Mouse (Mus musculus) kidney, postnatal 0 days (tissue): ENCODE data around the gene Ryr3. TPM values are rescaled to one million over a fixed set of nuclear protein-coding genes. Genes with fewer than 3 reads are reported as not detected.

ENCODE experiments used
- ATAC-seq: fragments of 200-750 bp; cut with Nextera tagmentation; replicated peaks from 2 replicates; pipeline ENCODE4 v1.8.0; 2017; ENCODE audit warnings: low read depth, moderate number of reproducible peaks, moderate TSS enrichment, moderate library complexity; ENCODE audit not compliant: low FRiP score
- DNase-seq: peaks from one replicate; pipeline ENCODE4 v3.0.0-alpha.2; 2016; ENCODE audit warnings: low spot score
- H3K27ac ChIP-seq: fragments of 300-500 bp; sonication (generic); 2 replicates; pipeline ENCODE4 v1.5.1; 2014; ENCODE audit warnings: mild to moderate bottlenecking
- H3K27me3 ChIP-seq: fragments of 300-500 bp; sonication (generic); 2 replicates; pipeline ENCODE4 v1.6.1; 2014; ENCODE audit warnings: low read length, mixed read lengths; ENCODE audit not compliant: insufficient read depth
- H3K36me3 ChIP-seq: fragments of 300-500 bp; sonication (generic); 2 replicates; pipeline ENCODE4 v1.6.1; 2014; ENCODE audit warnings: low read length, mixed read lengths; ENCODE audit not compliant: insufficient read depth
- H3K4me1 ChIP-seq: fragments of 300-500 bp; sonication (generic); replicated peaks from 2 replicates; pipeline ENCODE4 v1.6.1; 2014; ENCODE audit warnings: antibody characterized with exemption, low read length, mixed read lengths; ENCODE audit not compliant: insufficient read depth
- H3K4me2 ChIP-seq: fragments of 300-500 bp; sonication (generic); 2 replicates; pipeline ENCODE4 v1.6.1; 2014; ENCODE audit warnings: mild to moderate bottlenecking, low read length, moderate library complexity, mixed read lengths
- H3K4me3 ChIP-seq: fragments of 300-500 bp; sonication (generic); replicated peaks from 2 replicates; pipeline ENCODE4 v1.5.1; 2014; ENCODE audit warnings: low read depth, low read length
- H3K9ac ChIP-seq: fragments of 300-500 bp; sonication (generic); 2 replicates; pipeline ENCODE4 v1.6.1; 2014; ENCODE audit warnings: low read depth, low read length
- H3K9me3 ChIP-seq: fragments of 300-500 bp; sonication (generic); replicated peaks from 2 replicates; pipeline ENCODE4 v1.6.1; 2016; ENCODE audit warnings: low read length, inconsistent platforms, mixed read lengths
- CTCF ChIP-seq: IDR thresholded peaks from 2 replicates; pipeline ENCODE4 v1.5.1; 2016; ENCODE audit warnings: antibody characterized with exemption, low read depth, mild to moderate bottlenecking, moderate library complexity
- WGBS: fragments of 180-500 bp; shearing (Covaris S2); extraction: QIAGEN DNeasy Blood & Tissue Kit; methylation state at CpG from one replicate; pipeline ENCODE4 v1.1.7; 2014; 5-methylcytosine and 5-hydroxymethylcytosine counted together
- polyA plus RNA-seq: library from polyadenylated mRNA; unstranded; fragments of >200 nt; fragmentation: Nextera tagmentation; extraction: Ambion mirVana; gene quantifications from 2 replicates; pipeline ENCODE4 v1.2.1, GENCODE M21; 2015

The Ryr3 gene
- polyA plus RNA-seq, 1 experiment from 2014 or later, result 0.22 TPM

GRCm38 (mm10) chr2:112822721-112823120, 394.2 kb downstream of the Ryr3 start:
- TF ChIP-seq CTCF, result peak; percentile 53; the same call in 1 of the 2 replicates
- no peaks in the 10 kb centered on the region for H3K36me3 ChIP-seq
- H3K4me3 ChIP-seq, result no peak overlapping the region
- peak; percentile 37 for DNase-seq
- no peak overlapping the region for H3K9ac ChIP-seq
- WGBS, result 28% methylated on average over 3 of the region's 3 CpGs
- H3K9me3 ChIP-seq, result no peaks in the 10 kb centered on the region
- no peak overlapping the region for H3K27ac ChIP-seq
- no peaks in the 10 kb centered on the region for H3K4me1 ChIP-seq
- H3K4me2 ChIP-seq, result no peak overlapping the region
- no peaks in the 10 kb centered on the region for H3K27me3 ChIP-seq
- no peak for ATAC-seq

- no peak overlapping the region for H3K4me3 ChIP-seq
- no peaks in the 10 kb centered on the region for H3K9me3 ChIP-seq
- no peak overlapping the region for H3K27ac ChIP-seq
- H3K27me3 ChIP-seq, result no peaks in the 10 kb centered on the region
- H3K4me1 ChIP-seq, result no peaks in the 10 kb centered on the region
- DNase-seq (no peak), ATAC-seq (no peak)
- no peak overlapping the region for H3K4me2 ChIP-seq
- H3K9ac ChIP-seq, result no peak overlapping the region
- no peaks in the 10 kb centered on the region for H3K36me3 ChIP-seq
- WGBS, result 45% methylated on average over 2 of the region's 2 CpGs
- no peak for TF ChIP-seq CTCF
These were observed 397.8 kb downstream of the Ryr3 start for GRCm38 (mm10) chr2:112819059-112819458.

- TF ChIP-seq CTCF, result no peak
- H3K9me3 ChIP-seq, result no peaks in the 10 kb centered on the region
- no peak overlapping the region for H3K4me2 ChIP-seq
- no peaks in the 10 kb centered on the region for H3K4me1 ChIP-seq
- H3K9ac ChIP-seq, result no peak overlapping the region
- H3K4me3 ChIP-seq, result no peak overlapping the region
- ATAC-seq (no peak), DNase-seq (peak; percentile 20)
- no peak overlapping the region for H3K27ac ChIP-seq
- no peaks in the 10 kb centered on the region for H3K36me3 ChIP-seq
- no peaks in the 10 kb centered on the region for H3K27me3 ChIP-seq
- WGBS, result 11% methylated on average over 3 of the region's 3 CpGs
These were observed 399.9 kb downstream of the Ryr3 start for GRCm38 (mm10) chr2:112816976-112817375.

GRCm38 (mm10) chr2:112815960-112816359, 400.9 kb downstream of the Ryr3 start:
- H3K27me3 ChIP-seq, result no peaks in the 10 kb centered on the region
- H3K9ac ChIP-seq, result no peak overlapping the region
- 75% methylated on average over 3 of the region's 3 CpGs for WGBS
- DNase-seq (no peak), ATAC-seq (no peak)
- H3K27ac ChIP-seq, result no peak overlapping the region
- no peak overlapping the region for H3K4me3 ChIP-seq
- no peak for TF ChIP-seq CTCF
- no peaks in the 10 kb centered on the region for H3K36me3 ChIP-seq
- H3K9me3 ChIP-seq, result no peaks in the 10 kb centered on the region
- no peak overlapping the region for H3K4me2 ChIP-seq
- no peaks in the 10 kb centered on the region for H3K4me1 ChIP-seq

- ATAC-seq, result no peak
- no peak overlapping the region for H3K4me2 ChIP-seq
- H3K9ac ChIP-seq, result no peak overlapping the region
- H3K27me3 ChIP-seq, result no peaks in the 10 kb centered on the region
- no peaks in the 10 kb centered on the region for H3K4me1 ChIP-seq
- DNase-seq, result peak; percentile 35
- H3K27ac ChIP-seq, result no peak overlapping the region
- WGBS, result 66% methylated on average over 5 of the region's 5 CpGs
- H3K36me3 ChIP-seq, result no peaks in the 10 kb centered on the region
- peak; percentile 67 for TF ChIP-seq CTCF
- H3K9me3 ChIP-seq, result no peaks in the 10 kb centered on the region
- H3K4me3 ChIP-seq, result no peak overlapping the region
These were observed 404.1 kb downstream of the Ryr3 start for GRCm38 (mm10) chr2:112812637-112813402.

- no peak overlapping the region for H3K4me2 ChIP-seq
- TF ChIP-seq CTCF, result no peak
- ATAC-seq (no peak), DNase-seq (no peak)
- no peak overlapping the region for H3K4me3 ChIP-seq
- 68% methylated on average over 2 of the region's 2 CpGs for WGBS
- H3K27ac ChIP-seq, result no peak overlapping the region
- no peak overlapping the region for H3K9ac ChIP-seq
- no peaks in the 10 kb centered on the region for H3K27me3 ChIP-seq
- no peaks in the 10 kb centered on the region for H3K9me3 ChIP-seq
- H3K4me1 ChIP-seq, result no peaks in the 10 kb centered on the region
- H3K36me3 ChIP-seq, result no peaks in the 10 kb centered on the region
These were observed 410.9 kb downstream of the Ryr3 start for GRCm38 (mm10) chr2:112806015-112806414.

GRCm38 (mm10) chr2:112799995-112800353, 416.9 kb downstream of the Ryr3 start:
- H3K4me2 ChIP-seq, result no peak overlapping the region; the same call in 1 of the 2 replicates
- H3K36me3 ChIP-seq, result no peaks in the 10 kb centered on the region
- WGBS, result 8% methylated on average over 8 of the region's 8 CpGs
- H3K4me3 ChIP-seq, result no peak overlapping the region
- no peaks in the 10 kb centered on the region for H3K27me3 ChIP-seq
- no peaks in the 10 kb centered on the region for H3K9me3 ChIP-seq
- DNase-seq (peak; percentile 79), ATAC-seq (peak; percentile 43)
- peak; percentile 96 for TF ChIP-seq CTCF
- no peaks in the 10 kb centered on the region for H3K4me1 ChIP-seq
- no peak overlapping the region for H3K27ac ChIP-seq
- no peak overlapping the region for H3K9ac ChIP-seq
